Mouse (Mus musculus): Measurements from ENCODE around the gene Asdurf. TPM values are rescaled to one million over a fixed set of nuclear protein-coding genes. Genes with fewer than 3 reads are reported as not detected.
A peak's percentile ranks its signal among the peaks of the same experiment; 100 is the strongest.

Gene Asdurf
- polyA plus RNA-seq, 1 experiment from 2014 or later, result 2.8 TPM

- WGBS (ENCODE audit: insufficient replicate concordance), result 90% methylated on average over 5 of the region's 5 CpGs
- H3K4me1 ChIP-seq (ENCODE audit: insufficient read depth), result no peaks in the 10 kb centered on the region
- H3K36me3 ChIP-seq (replicated peaks; ENCODE audit: insufficient read depth, low read length), result peaks cover 9% of the 10 kb centered on the region
- no peak for ATAC-seq
- DNase-seq, result no peak
- H3K9ac ChIP-seq (replicated peaks), result no peak overlapping the region
- no peaks in the 10 kb centered on the region for H3K27me3 ChIP-seq (ENCODE audit: insufficient read depth, low read length)
- no peaks in the 10 kb centered on the region for H3K9me3 ChIP-seq (ENCODE audit: low read length)
- H3K27ac ChIP-seq (ENCODE audit: low read depth), result no peak overlapping the region
- TF ChIP-seq EP300 (IDR thresholded peaks at IDR 0.05; ENCODE audit: low read depth) (no peak), CTCF (IDR thresholded peaks at IDR 0.05; ENCODE audit: low read depth) (no peak)
- no peak overlapping the region for H3K4me3 ChIP-seq (ENCODE audit: low read depth, low read length)
- no peak overlapping the region for H3K4me2 ChIP-seq (ENCODE audit: low read depth, low read length)
These were observed 29.2 kb downstream of the Asdurf start for GRCm38 (mm10) chr1:53323254-53323653.

DNA sequence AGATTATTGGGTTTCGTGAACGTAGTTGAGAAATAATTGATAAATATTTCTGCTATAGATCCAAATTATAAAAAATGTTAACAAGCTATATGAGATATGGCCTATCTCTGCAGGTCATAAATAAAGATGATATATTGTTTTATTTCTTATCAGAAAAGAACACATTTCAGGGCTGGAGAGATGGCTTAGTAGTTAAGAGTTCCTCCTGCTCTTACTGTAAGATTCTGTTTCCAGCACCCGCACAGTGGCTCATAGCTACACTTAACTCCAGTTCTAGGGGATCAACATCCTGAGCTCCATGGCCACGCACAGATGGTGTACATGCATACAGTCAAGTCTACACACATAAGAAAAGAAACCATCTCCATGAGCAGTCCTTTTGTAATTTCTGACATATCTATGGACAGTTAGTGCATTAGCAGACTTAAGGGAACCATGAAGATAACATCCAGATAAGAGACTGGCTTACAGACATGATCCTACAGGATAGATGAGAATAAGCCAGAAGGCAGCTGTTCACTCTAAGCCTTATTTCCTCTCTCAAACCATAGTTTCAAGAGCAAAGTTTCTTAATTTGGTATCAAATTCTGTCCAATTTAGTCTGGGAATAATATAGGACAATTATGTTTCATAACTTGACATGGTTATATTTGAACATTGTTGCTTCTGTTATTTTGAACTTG, 30.6 kb downstream of the Asdurf start:
- no peak for ATAC-seq
- no peaks in the 10 kb centered on the region for H3K27me3 ChIP-seq (ENCODE audit: insufficient read depth, low read length)
- DNase-seq, result no peak

DNA sequence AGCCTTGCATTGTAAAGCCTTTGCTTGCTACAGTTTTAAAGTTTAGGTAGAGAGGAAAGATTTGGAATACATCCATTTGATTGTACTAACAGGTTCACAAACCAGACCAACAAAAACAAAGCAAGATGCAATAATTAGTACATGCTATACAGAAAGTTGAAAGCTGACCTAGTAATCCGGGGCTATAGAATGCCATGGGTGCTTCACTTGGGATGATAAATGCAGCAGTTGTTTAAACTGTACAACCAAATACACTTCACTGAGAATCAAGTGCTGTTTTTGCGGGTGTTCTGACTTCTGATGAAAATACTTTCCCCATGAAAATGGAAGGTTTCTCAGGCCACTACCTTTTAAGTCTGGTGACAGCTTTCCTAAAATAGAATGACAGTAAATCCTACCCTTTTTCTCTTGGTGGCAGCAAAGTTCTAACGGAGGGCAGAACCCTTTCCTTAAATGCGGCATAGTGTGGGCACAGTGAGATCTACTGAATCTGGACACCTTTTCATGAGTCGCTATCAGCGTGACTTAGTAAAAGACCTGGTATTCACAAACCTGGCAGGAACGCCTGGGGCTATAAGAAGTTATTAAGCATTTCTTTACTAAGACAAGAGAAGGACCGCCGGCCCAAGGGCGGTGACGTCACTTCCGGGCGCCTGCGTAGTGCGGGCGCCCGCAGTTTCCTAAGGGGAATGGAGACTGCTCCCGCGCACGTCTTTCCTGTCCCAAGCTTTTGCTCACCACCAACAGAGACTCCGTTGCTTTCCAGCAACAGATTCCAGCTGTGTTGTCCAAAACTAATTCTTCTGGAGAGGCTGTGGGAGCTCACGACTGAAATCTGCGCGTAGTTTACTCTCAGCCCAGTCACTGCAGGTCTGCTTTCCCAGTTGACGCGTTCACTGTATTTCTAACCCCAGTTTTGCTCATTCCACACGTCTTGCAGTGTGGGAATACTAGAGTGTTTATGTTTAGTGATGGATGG, 39.1 kb downstream of the Asdurf start, which contains the start of gene Osgepl1:
Gene Osgepl1 (plus strand): TSS at position 636 of the 979 bp plus-strand sequence.
- Histone ChIP-seq H3K27ac (ENCODE audit: low read depth) (peak within 1 kb of the TSS; percentile 73), H3K36me3 (replicated peaks; ENCODE audit: insufficient read depth, low read length) (peaks cover 7% of the 10 kb centered on the region; the same call in 1 of the 2 replicates), H3K9ac (replicated peaks) (peak within 1 kb of the TSS; percentile 77), H3K27me3 (ENCODE audit: insufficient read depth, low read length) (no peaks in the 10 kb centered on the region), H3K9me3 (ENCODE audit: low read length) (no peaks in the 10 kb centered on the region), H3K4me1 (ENCODE audit: insufficient read depth) (no peaks in the 10 kb centered on the region), H3K4me3 (ENCODE audit: low read depth, low read length) (peak within 1 kb of the TSS; percentile 68), H3K4me2 (ENCODE audit: low read depth, low read length) (peak within 1 kb of the TSS; percentile 68)
- ATAC-seq (peak; percentile 97), DNase-seq (peak; percentile 88)
- TF ChIP-seq EP300 (IDR thresholded peaks at IDR 0.05; ENCODE audit: low read depth) (no peak; the same call in 1 of the 2 replicates), CTCF (IDR thresholded peaks at IDR 0.05; ENCODE audit: low read depth) (peak; percentile 46)
- WGBS (ENCODE audit: insufficient replicate concordance), result 2% methylated on average over 27 of the region's 27 CpGs

More for the DNA sequence above, 30.6 kb downstream of the Asdurf start:
- H3K36me3 ChIP-seq (replicated peaks; ENCODE audit: insufficient read depth, low read length), result peaks cover 16% of the 10 kb centered on the region
- TF ChIP-seq EP300 (IDR thresholded peaks at IDR 0.05; ENCODE audit: low read depth) (no peak), CTCF (IDR thresholded peaks at IDR 0.05; ENCODE audit: low read depth) (no peak)
- 75% methylated on average over 4 of the region's 4 CpGs for WGBS (ENCODE audit: insufficient replicate concordance)
- H3K27ac ChIP-seq (ENCODE audit: low read depth), result no peak overlapping the region
- H3K4me2 ChIP-seq (ENCODE audit: low read depth, low read length), result no peak overlapping the region
- no peak overlapping the region for H3K4me3 ChIP-seq (ENCODE audit: low read depth, low read length)
- H3K9ac ChIP-seq (replicated peaks), result no peak overlapping the region
- no peaks in the 10 kb centered on the region for H3K9me3 ChIP-seq (ENCODE audit: low read length)
- H3K4me1 ChIP-seq (ENCODE audit: insufficient read depth), result no peaks in the 10 kb centered on the region

DNA sequence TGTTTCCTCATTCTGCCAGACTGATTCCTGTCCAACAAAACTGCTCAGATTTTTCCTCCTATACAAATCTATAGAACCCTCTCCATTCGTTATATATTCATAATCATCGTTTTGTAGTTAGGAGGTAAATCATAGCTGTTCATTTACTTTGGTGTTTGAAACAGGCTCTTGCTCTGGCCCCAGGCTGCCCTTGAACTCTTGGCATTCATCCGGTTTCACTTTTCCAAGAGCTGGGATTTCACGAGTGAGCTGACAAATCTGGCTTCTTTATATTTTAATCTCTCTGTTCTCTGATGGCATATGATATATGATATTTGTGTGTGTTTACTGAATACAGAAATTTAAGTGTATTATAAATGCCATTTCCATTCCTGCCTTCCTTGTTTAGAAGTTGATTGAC, 51.9 kb downstream of the Asdurf start:
- no peak overlapping the region for H3K9ac ChIP-seq (replicated peaks)
- TF ChIP-seq EP300 (IDR thresholded peaks at IDR 0.05; ENCODE audit: low read depth), result no peak
- TF ChIP-seq CTCF (IDR thresholded peaks at IDR 0.05; ENCODE audit: low read depth), result no peak
- WGBS (ENCODE audit: insufficient replicate concordance), result 70% methylated on average over 4 of the region's 4 CpGs
- no peak overlapping the region for H3K4me2 ChIP-seq (ENCODE audit: low read depth, low read length)
- peaks cover 20% of the 10 kb centered on the region for H3K36me3 ChIP-seq (replicated peaks; ENCODE audit: insufficient read depth, low read length)
- ATAC-seq (no peak), DNase-seq (no peak)
- H3K4me1 ChIP-seq (ENCODE audit: insufficient read depth), result peaks cover 5% of the 10 kb centered on the region
- H3K27ac ChIP-seq (ENCODE audit: low read depth), result no peak overlapping the region
- H3K4me3 ChIP-seq (ENCODE audit: low read depth, low read length), result no peak overlapping the region
- H3K27me3 ChIP-seq (ENCODE audit: insufficient read depth, low read length), result no peaks in the 10 kb centered on the region
- no peaks in the 10 kb centered on the region for H3K9me3 ChIP-seq (ENCODE audit: low read length)

Other genes with a start within 250 kb of the Asdurf start
- gene 1700019A02Rik, start 165.0 kb downstream of the Asdurf start, polyA plus RNA-seq (2015; fragmentation: Nextera tagmentation; extraction: Ambion mirVana), result not detected in 2 replicates
- gene Pms1, start 55.6 kb downstream of the Asdurf start, polyA plus RNA-seq (2015; fragmentation: Nextera tagmentation; extraction: Ambion mirVana), result 2.6 and 3.1 TPM in 2 replicates
- 17.7 and 18.3 TPM in 2 replicates for gene Ormdl1, start 55.5 kb downstream of the Asdurf start, polyA plus RNA-seq (2015; fragmentation: Nextera tagmentation; extraction: Ambion mirVana)
- not detected in 2 replicates for gene Gm28778, start 55.5 kb downstream of the Asdurf start, polyA plus RNA-seq (2015; fragmentation: Nextera tagmentation; extraction: Ambion mirVana)
- gene Osgepl1, start 39.0 kb downstream of the Asdurf start, polyA plus RNA-seq (2015; fragmentation: Nextera tagmentation; extraction: Ambion mirVana), result 16.8 and 16.9 TPM in 2 replicates
- gene Gm28551, start within 50 bp of the Asdurf start, polyA plus RNA-seq (2015; fragmentation: Nextera tagmentation; extraction: Ambion mirVana), result 0.11 TPM in 2 replicates
- gene Asnsd1, start 133 bp upstream of the Asdurf start, polyA plus RNA-seq (2015; fragmentation: Nextera tagmentation; extraction: Ambion mirVana), result 36.0 and 36.2 TPM in 2 replicates

All from liver, postnatal 0 days (tissue).